Mouse (Mus musculus) spleen, postnatal 10 days (tissue): ENCODE results near the gene Olfr311.

Experiments
- DNase-seq, 2 experiments: peaks; one replicate each; pipeline ENCODE4 v3.0.0; 2021 to 2022; ENCODE audit warnings: low spot score in 2 of 2

Gene Olfr311

GRCm38 (mm10) chr11:58870961-58871360 lies 31.9 kb downstream of the Olfr311 start:
- no peak for DNase-seq

GRCm38 (mm10) chr11:58883756-58884155 lies 44.7 kb downstream of the Olfr311 start:
- no peak for DNase-seq

- DNase-seq, result no peak
Observed at GRCm38 (mm10) chr11:58890511-58890910, 51.5 kb downstream of the Olfr311 start.
